Mouse (Mus musculus) small intestine, adult 2 months (tissue): ENCODE measurements around the gene Dusp5. TPM values are rescaled to one million over a fixed set of nuclear protein-coding genes. Genes with fewer than 3 reads are reported as not detected.
A peak's percentile ranks its signal among the peaks of the same experiment; 100 is the strongest.

Experiments
- H3K27ac ChIP-seq: fragments of 200-500 bp; 2 replicates; pipeline ENCODE4 v1.5.1; 2012; ENCODE audit warnings: low read depth, low read length, control low read depth, inconsistent platforms; ENCODE audit not compliant: insufficient read depth
- H3K27me3 ChIP-seq: fragments of 200-500 bp; 2 replicates; pipeline ENCODE4 v1.6.1; 2012; ENCODE audit warnings: mild to moderate bottlenecking, moderate library complexity, low read length, inconsistent platforms; ENCODE audit not compliant: control insufficient read depth, insufficient read depth
- H3K36me3 ChIP-seq: fragments of 200-500 bp; 2 replicates; pipeline ENCODE4 v1.6.1; 2012; ENCODE audit warnings: mild to moderate bottlenecking, low read length, control low read depth, inconsistent platforms; ENCODE audit not compliant: control insufficient read depth, insufficient read depth
- H3K4me1 ChIP-seq: fragments of 200-500 bp; 2 replicates; pipeline ENCODE4 v1.6.1; 2012; ENCODE audit warnings: low read length, inconsistent platforms, mixed read lengths; ENCODE audit not compliant: control insufficient read depth, insufficient read depth, insufficient read length
- H3K4me3 ChIP-seq: fragments of 200-500 bp; 2 replicates; pipeline ENCODE4 v1.5.1; 2012; ENCODE audit warnings: low read depth, mild to moderate bottlenecking, control low read depth, inconsistent platforms, low read length, moderate library complexity
- CTCF ChIP-seq: fragments of 200-500 bp; IDR thresholded peaks from 2 replicates; pipeline ENCODE4 v1.5.1; 2012; ENCODE audit warnings: low read depth, mild to moderate bottlenecking, control low read depth, inconsistent platforms, low read length, moderate library complexity, mixed read lengths; ENCODE audit not compliant: insufficient replicate concordance, insufficient read length; ENCODE audit errors: extremely low read depth
- POLR2A ChIP-seq: fragments of 200-500 bp; IDR thresholded peaks from 2 replicates; pipeline ENCODE4 v1.6.1; 2012; ENCODE audit warnings: low read depth, mild to moderate bottlenecking, control low read depth, inconsistent platforms, low read length, moderate library complexity
- WGBS: fragments of 180-500 bp; shearing (Covaris S2); methylation state at CpG from one replicate; pipeline ENCODE4 v1.1.7; 2018; 5-methylcytosine and 5-hydroxymethylcytosine counted together
- polyA plus RNA-seq: library from polyadenylated mRNA; depleted of rRNA; stranded (reverse); fragments of >200 nt; gene quantifications from 2 replicates; pipeline ENCODE4 v1.2.3, GENCODE M21; 2012

Dusp5 gene
- polyA plus RNA-seq, 1 experiment, result 28.5 TPM

- Histone ChIP-seq H3K4me3 (no peak overlapping the region), H3K4me1 (peaks cover 7% of the 10 kb centered on the region), H3K27me3 (no peaks in the 10 kb centered on the region), H3K36me3 (peaks cover under 1% of the 10 kb centered on the region; the same call in 1 of the 2 replicates), H3K27ac (no peak overlapping the region)
- WGBS, result 72% methylated on average over 8 of the region's 8 CpGs
- TF ChIP-seq CTCF (no peak), POLR2A (no peak)
Observed at GRCm38 (mm10) chr19:53547597-53547996, 18.7 kb downstream of the Dusp5 start.

- WGBS, result 90% methylated on average over 12 of the region's 12 CpGs
- no peaks in the 10 kb centered on the region for H3K27me3 ChIP-seq
- TF ChIP-seq CTCF, result no peak
- no peak for TF ChIP-seq POLR2A
- H3K27ac ChIP-seq, result no peak overlapping the region
- peaks cover 13% of the 10 kb centered on the region for H3K4me1 ChIP-seq
- H3K36me3 ChIP-seq, result no peaks in the 10 kb centered on the region
- H3K4me3 ChIP-seq, result no peak overlapping the region
Observed at GRCm38 (mm10) chr19:53550972-53551371, 22.1 kb downstream of the Dusp5 start.

- TF ChIP-seq POLR2A, result no peak
- TF ChIP-seq CTCF, result no peak
- peaks cover 13% of the 10 kb centered on the region for H3K4me1 ChIP-seq
- no peak overlapping the region for H3K4me3 ChIP-seq
- no peaks in the 10 kb centered on the region for H3K27me3 ChIP-seq
- WGBS, result 73% methylated on average over 10 of the region's 10 CpGs
- no peaks in the 10 kb centered on the region for H3K36me3 ChIP-seq
- H3K27ac ChIP-seq, result no peak overlapping the region
Observed at GRCm38 (mm10) chr19:53552216-53552786, 23.4 kb downstream of the Dusp5 start.

GRCm38 (mm10) chr19:53552795-53553194 is 23.9 kb downstream of the Dusp5 start:
- Histone ChIP-seq H3K36me3 (no peaks in the 10 kb centered on the region), H3K4me1 (peaks cover 12% of the 10 kb centered on the region), H3K4me3 (no peak overlapping the region), H3K27ac (no peak overlapping the region), H3K27me3 (no peaks in the 10 kb centered on the region)
- TF ChIP-seq POLR2A, result no peak
- no peak for TF ChIP-seq CTCF
- 76% methylated on average over 6 of the region's 6 CpGs for WGBS

- H3K27ac ChIP-seq, result peak overlapping the region; percentile 25
- H3K4me1 ChIP-seq, result peaks cover 12% of the 10 kb centered on the region
- H3K36me3 ChIP-seq, result no peaks in the 10 kb centered on the region
- H3K4me3 ChIP-seq, result no peak overlapping the region
- no peaks in the 10 kb centered on the region for H3K27me3 ChIP-seq
- 32% methylated on average over 11 of the region's 11 CpGs for WGBS
- no peak for TF ChIP-seq POLR2A
- TF ChIP-seq CTCF, result no peak
Observed at GRCm38 (mm10) chr19:53554402-53554801, 25.5 kb downstream of the Dusp5 start.

GRCm38 (mm10) chr19:53554981-53555616 is 26.2 kb downstream of the Dusp5 start:
- Histone ChIP-seq H3K27ac (peak overlapping the region; percentile 25), H3K36me3 (no peaks in the 10 kb centered on the region), H3K4me1 (peaks cover 12% of the 10 kb centered on the region), H3K27me3 (no peaks in the 10 kb centered on the region), H3K4me3 (no peak overlapping the region)
- TF ChIP-seq POLR2A (no peak), CTCF (no peak)
- WGBS, result 78% methylated on average over 5 of the region's 5 CpGs

- Histone ChIP-seq H3K27ac (no peak overlapping the region), H3K36me3 (no peaks in the 10 kb centered on the region), H3K27me3 (no peaks in the 10 kb centered on the region), H3K4me1 (peaks cover 12% of the 10 kb centered on the region), H3K4me3 (no peak overlapping the region)
- WGBS, result 28% methylated on average over 6 of the region's 6 CpGs
- TF ChIP-seq POLR2A (no peak), CTCF (no peak)
Observed at GRCm38 (mm10) chr19:53556841-53557240, 27.9 kb downstream of the Dusp5 start.
